Mouse (Mus musculus) brain, embryonic 14.5 days (tissue): ENCODE measurements at regions not wholly inside any gene's neighbourhood (a gene's known extent, or its start where the extent isn't known, plus 50 kb on each side); places are given as distances from the start of the nearest gene placed in this dataset.

ENCODE experiments used
- DNase-seq: peaks from one replicate; pipeline ENCODE4 v3.0.0-alpha.2; 2011; ENCODE audit warnings: low read depth
- CTCF ChIP-seq: fragments of 200-500 bp; IDR thresholded peaks from 2 replicates; pipeline ENCODE4 v1.5.1; 2012; ENCODE audit warnings: inconsistent platforms, mild to moderate bottlenecking, moderate library complexity, borderline replicate concordance; ENCODE audit not compliant: insufficient read depth, insufficient read length; ENCODE audit errors: extremely low read depth
- POLR2A ChIP-seq: fragments of 200-500 bp; IDR thresholded peaks from 2 replicates; pipeline ENCODE4 v1.6.1; 2012; ENCODE audit warnings: mild to moderate bottlenecking, inconsistent platforms, borderline replicate concordance; ENCODE audit not compliant: poor library complexity, insufficient read depth, insufficient read length, severe bottlenecking; ENCODE audit errors: extremely low read depth

DNA sequence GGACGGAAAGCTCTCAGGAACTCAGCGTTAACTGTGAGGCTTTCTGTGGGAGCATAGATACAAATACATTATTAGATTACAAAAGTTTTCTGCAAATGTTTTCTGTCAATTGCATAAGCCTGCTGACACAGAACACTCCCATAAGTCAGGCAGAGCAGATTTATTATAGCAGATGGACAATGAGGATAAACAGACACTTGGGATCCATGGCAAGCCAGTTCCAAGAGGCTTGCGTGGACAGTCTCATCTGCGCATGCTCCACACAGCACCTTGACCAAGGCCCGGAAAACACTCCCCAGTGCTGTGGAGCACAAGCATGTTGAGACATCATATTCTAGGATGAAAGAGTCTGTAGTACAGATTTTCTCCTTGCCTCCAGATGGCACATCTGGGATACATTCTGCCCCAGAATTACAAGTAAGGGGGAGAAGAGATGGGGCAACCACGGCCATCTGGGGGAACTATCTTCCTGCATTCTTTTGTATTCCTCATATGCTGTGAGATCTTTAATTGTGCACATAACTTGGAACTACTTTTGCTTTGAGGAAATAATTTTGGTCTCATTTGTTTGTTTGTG is 62.7 kb upstream of the Kiz start:
- TF ChIP-seq POLR2A (no peak), CTCF (no peak)
- DNase-seq: no peak

DNA sequence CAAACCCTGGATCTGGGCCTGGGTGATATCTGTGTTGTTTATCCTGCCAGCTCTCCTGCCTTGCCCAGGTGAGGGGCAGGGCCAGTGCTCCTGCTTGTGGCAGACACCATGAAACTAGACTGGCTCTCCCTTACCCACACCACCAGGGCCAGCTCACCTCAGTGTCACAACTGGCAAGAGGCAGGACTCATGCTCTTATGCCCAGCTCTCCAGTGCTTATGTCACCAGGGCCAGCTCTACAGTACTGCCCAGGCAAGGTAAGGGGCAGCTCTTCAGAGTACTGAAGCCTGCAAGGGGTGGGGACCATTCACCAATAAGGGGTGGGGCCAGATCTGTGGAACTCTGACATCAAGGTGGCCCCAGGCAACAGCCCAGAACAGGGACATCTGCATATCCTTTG is 52.7 kb upstream of the Kiz start:
- no peak for TF ChIP-seq POLR2A
- TF ChIP-seq CTCF: no peak

More for the DNA sequence above, 52.7 kb upstream of the Kiz start:
- no peak for DNase-seq
